Mouse (Mus musculus) urinary bladder, adult 2 months (tissue): ENCODE measurements around the gene Fam129b. TPM values are rescaled to one million over a fixed set of nuclear protein-coding genes. Genes with fewer than 3 reads are reported as not detected.
"Not testable (repeated sequence)": the region's sequence is repeated elsewhere in the genome, so short reads cannot be mapped to it uniquely, and the experiment has no call there.

Experiments used
- DNase-seq: peaks from one replicate; pipeline ENCODE4 v3.0.0; 2022; ENCODE audit warnings: low spot score
- polyA plus RNA-seq: library from polyadenylated mRNA; depleted of rRNA; stranded (reverse); fragments of >200 nt; gene quantifications from 2 replicates; pipeline ENCODE4 v1.2.3, GENCODE M21; 2012; rRNA removed

Fam129b gene
- 99.6 and 102 TPM in 2 replicates for polyA plus RNA-seq

DNA sequence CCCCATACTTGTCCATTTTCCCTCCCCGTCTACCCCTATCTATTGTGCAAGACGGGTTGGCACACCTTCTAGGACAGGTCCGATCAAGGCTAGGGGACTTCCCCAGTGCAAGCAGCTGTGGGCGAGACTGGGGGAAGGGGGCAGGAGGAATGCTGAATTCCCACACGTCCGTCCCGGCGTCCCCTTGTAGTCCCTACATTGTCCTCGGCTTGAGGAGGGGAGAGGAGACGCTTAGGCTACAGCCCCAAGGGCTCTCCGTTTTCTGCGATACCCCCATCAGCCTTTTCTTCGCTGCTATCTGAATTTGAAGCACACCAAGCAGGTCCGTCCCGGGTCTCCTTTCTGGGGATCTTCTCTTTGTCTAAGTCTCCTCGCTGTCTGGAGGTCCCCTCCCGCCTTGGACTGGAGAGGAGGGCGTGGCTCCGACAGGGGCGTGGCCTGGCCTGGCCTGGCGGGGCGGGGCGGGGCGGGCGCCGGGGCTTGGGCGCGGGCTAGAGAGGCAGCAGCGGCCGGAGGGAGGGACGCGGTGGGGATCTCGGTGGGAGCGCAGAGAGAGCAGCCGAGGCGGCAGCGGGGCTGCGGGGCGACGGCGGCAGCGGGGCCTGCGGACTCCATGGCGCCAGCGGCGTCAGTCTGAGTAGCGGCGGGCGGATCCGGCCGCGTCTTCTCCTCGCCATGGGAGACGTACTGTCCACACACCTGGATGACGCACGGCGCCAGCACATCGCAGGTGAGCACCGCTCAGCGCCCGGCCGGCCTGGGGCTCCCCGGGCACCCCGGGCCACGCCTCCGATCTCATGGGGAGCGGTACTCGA, at the start of gene Fam129b:
Gene Fam129b, plus strand, starts transcription at position 440 of the 815 bp plus-strand sequence.
- peak; percentile 73 for DNase-seq

GRCm38 (mm10) chr2:32828979-32829676, 46.8 kb upstream of the Fam129b start:
- no peak for DNase-seq

DNA sequence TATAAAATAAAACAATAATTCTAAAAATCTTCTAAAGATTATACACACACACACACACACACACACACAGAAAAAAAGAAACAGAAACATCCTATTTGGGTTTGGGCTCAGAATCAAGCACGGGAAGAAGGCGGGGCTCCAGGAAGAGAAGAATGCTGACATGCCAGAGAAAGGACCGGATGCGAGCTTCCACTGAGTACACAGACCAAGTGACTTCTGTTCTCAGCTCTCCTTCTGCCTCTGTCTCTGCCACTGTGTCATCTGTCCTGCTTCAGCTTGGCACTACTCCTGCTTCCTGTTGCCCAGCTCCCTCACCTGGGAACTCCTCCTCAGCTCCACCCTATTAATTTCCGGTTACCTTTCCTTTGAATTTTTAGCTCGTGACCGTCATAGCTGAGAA, 41.4 kb upstream of the Fam129b start:
- no peak for DNase-seq

DNA sequence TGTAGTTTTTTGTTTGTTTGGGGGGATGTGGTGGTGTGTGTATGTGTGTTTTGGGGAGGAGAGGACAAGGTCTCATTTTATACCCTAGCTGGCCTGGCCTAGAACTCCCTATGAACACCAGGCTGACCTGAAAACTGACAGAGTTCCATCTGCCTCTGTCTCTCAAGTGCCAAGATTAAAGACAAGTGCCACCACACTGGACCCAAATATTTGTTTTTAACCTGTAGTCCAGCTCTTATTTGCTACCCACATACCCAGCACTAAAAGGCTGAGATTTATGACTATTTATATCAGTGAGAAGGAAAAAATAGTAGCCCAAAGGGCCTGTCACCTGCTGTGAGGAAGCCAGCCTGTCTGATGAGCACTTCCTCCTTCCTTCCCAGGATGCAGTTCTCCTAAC, 40.3 kb upstream of the Fam129b start:
- DNase-seq: no peak

GRCm38 (mm10) chr2:32838147-32838884, 37.6 kb upstream of the Fam129b start:
- DNase-seq: no peak

DNA sequence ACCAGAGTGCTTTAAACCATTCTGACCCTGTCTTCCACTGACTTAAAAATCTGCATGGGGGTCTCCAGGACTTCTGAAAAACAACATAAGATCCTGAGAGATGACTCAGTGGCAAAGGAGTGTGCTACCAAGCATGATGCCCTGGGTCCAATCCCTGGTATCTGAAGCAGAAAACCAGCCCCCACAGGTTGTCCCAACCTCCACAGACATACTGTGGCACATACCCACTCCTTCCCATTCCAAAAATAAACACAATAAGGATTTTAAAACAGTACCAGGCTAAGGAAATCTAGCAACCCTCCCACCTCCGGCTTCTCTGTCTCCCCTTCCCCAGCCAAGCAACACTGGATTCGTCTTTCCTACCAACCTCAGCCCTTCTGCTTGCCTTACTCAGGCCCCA, 36.7 kb upstream of the Fam129b start:
- DNase-seq: no peak

DNA sequence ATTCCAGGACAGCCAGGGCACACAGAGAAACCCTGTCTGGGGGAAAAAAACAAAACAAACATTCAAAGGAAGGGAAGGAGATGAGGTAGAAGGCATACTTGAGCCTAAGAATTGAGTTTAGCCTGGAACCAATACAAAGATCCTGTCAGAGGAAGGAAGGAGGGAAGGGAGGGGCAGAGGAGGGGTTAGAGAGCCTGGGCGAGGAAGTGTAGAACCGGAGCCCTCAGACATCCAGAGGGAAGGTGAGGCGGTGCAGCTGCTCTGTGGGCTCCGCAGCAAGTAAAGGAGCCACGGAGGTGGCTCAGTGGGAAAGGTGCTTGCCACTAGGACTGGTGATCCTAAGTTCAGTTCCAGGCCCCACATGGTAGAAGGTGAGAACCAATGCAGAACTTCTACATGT, 34.8 kb upstream of the Fam129b start:
- DNase-seq: no peak

DNA sequence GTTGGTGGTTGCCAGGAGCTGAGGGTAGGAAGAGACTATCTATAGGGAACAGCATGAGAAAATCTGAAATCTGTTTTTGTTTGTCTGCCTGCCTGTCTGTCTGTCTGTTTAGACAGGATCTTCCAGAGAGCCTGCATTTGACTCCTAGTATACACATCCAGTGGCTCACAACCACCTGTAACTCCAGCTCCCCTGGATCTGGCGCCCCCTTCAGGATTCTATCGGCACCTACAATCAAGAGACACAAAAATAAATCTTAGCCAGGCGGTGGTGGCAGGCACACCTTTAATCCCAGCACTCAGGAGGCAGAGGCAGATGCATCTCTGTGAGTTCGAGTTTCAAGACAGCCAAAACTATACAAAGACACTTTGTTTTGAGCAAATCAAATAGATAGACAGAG, 33.4 kb upstream of the Fam129b start:
- DNase-seq: no peak

DNA sequence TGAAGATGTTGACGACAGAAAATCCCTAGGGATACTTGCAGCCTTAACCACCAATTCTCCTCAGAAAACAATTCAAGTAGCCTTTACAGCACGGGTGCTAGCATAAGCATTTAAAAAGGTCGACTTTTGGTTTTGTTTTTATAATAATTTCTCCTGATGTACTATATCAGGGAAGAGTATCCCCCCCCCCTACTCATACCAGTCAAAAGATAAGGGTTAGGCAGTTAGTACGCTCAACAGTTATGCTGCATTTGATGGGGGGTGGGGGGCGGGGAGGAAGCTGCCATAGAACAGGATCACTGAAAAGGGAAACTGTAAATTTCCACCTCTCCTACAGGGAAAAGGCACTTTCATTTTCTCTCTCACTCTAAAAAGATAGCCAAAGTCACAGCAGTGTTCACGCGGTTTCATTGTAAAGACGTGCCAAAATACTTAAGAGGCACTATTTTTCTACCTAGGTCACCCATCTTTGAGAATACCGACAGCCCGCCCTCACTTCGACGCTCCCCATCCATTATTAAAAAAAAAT, 30.3 kb upstream of the Fam129b start:
- no peak for DNase-seq

GRCm38 (mm10) chr2:32846101-32846804, 29.7 kb upstream of the Fam129b start:
- peak; percentile 44 for DNase-seq

- DNase-seq: peak; percentile 78
These were observed 29.0 kb upstream of the Fam129b start, which contains the start of gene Stxbp1 for GRCm38 (mm10) chr2:32846805-32847467. Gene Stxbp1, minus strand, starts transcription at chr2:32847245.

GRCm38 (mm10) chr2:32847468-32847821, 28.5 kb upstream of the Fam129b start:
- no peak for DNase-seq

DNA sequence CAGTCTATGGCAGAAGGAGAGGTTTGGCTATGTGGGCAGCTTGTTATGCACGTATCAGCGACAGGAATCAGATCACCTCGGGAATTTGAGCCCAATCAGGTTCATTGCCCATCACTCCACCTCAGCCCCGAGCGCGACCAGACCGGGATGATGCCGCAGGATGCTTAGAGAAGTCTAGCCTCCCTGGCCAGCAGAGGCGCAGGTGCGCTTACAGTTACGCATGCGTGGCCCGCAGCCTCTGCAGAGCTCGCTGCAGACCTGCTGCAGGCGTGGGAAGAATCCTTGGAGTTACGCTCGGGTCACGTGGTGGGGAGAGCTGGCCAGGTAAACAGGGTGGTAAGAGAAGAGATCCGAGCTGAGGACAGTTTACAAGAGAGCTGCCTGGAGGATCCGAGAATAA, 23.8 kb upstream of the Fam129b start:
- no peak for DNase-seq

DNA sequence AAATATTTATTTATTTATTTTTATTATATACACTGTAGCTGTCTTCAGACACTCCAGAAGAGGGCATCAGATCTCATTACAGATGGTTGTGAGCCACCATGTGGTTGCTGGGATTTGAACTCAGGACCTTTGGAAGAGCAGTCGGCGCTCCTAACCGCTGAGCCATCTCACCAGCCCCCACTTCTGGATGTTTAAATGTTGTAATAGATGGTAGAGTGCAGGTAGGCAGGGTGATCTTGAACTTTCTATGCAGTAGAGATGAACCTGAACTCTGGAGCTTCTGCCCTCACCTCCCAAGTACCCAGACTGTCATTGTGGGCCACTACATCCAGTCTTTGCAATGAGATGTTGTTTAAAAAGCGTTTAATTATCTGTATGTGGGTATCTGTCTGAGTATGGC, 22.2 kb upstream of the Fam129b start:
- DNase-seq: not testable (repeated sequence)

- DNase-seq: peak; percentile 84
These were observed 21.7 kb upstream of the Fam129b start for GRCm38 (mm10) chr2:32854206-32854605.

- DNase-seq: no peak
These were observed 20.7 kb upstream of the Fam129b start for GRCm38 (mm10) chr2:32855046-32855785.

DNA sequence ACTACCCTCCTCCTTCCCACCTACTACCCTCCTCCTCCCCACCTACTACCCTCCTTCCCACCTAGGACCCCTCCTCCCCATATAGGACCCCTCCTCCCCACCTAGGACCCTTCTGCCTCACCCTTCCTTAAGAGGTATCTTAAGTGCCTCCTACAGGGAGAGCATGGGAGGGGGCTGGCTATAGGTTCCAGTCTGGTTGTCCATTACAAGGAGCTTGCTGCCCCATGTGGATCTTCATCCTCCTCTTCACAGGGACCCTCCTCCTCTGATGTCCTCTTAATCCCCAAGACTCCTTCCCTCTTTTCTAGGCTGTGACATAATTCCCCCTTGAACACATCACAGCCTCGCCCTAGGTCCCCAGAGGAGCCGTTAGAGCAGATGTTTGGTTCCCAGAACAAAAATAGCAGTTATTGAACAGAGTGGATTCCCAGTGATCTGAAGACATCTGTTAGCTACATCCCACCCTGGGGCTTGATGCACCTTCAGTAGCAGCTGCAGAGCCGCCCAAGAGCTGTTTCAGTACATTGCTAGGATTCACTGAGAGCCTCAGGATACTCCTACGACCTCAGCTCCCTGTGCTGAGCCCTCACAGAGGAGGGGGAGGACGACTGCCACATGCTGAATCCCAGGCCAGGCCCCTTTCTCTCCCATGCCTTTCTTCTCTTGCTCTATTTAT, 20.0 kb upstream of the Fam129b start:
- DNase-seq: no peak

GRCm38 (mm10) chr2:32857584-32857983, 18.3 kb upstream of the Fam129b start:
- peak; percentile 55 for DNase-seq

DNA sequence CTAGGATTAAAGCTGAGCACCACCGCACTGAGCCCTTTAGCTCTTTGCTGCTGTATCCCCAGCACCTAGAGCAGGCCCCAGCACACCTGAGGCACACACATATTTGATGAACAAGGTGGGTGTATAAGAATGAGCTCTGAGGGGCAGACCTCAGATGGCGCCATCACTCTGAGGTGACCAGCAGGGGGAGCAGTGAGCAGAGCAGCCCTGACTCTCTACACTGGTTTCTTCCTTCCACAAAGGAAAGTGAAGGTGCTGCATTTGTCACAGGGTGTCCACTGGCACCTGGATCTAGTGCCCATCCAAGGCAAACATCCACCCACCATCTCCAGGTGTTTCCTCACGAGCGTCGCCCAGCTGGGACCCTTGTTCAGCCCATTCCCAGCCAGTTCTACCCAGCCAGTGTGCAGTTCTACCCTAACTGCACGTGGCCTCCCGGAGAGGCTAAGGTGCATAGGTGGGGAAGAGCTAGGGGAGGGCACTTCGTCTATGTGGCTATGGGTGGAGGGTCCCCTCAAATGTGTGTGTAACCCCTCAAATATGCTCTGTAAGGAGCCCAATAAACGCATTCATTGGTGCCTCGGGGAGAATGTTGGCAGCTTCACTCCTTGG, 16.8 kb upstream of the Fam129b start:
- DNase-seq: no peak
